Mouse (Mus musculus): ENCODE results near the gene Tmem59l.

DNA sequence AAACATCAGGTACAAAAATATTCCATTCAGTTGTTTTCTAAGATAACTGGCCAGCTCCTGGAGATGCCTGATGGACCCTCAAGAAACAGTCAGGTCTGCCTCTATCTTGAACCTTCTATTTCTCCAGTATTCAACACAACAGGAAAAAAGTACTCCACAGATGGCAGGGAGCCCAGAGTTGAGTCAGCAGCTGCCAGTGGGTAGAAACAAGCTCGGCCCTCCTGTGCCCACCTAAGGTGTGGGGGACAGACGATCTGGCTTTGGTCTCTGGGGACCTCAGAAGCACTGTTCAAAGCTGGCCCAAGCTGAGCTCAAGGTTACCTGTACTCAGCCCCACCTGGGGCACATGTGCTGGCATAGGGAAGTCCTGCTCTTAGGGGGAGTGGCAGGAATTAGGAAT, 26.3 kb upstream of the Tmem59l start:
- TF ChIP-seq POLR2A (IDR thresholded peaks at IDR 0.05; ENCODE audit: borderline replicate concordance, low read depth, low read length) (no peak), CTCF (IDR thresholded peaks at IDR 0.05; ENCODE audit: low read depth, low read length) (no peak)

Data from bone marrow macrophage, adult 2 months (primary cell).